Mouse (Mus musculus) small intestine, adult 2 months (tissue): Measurements from ENCODE around the gene Paip2b.

Source experiments
- CTCF ChIP-seq: fragments of 200-500 bp; IDR thresholded peaks from 2 replicates; pipeline ENCODE4 v1.5.1; 2012; ENCODE audit warnings: low read depth, mild to moderate bottlenecking, control low read depth, inconsistent platforms, low read length, moderate library complexity, mixed read lengths; ENCODE audit not compliant: insufficient replicate concordance, insufficient read length; ENCODE audit errors: extremely low read depth
- POLR2A ChIP-seq: fragments of 200-500 bp; IDR thresholded peaks from 2 replicates; pipeline ENCODE4 v1.6.1; 2012; ENCODE audit warnings: low read depth, mild to moderate bottlenecking, control low read depth, inconsistent platforms, low read length, moderate library complexity

GRCm38 (mm10) chr6:83774126-83774525 is 57.4 kb downstream of the Paip2b start:
- TF ChIP-seq CTCF (no peak), POLR2A (no peak)
